Mouse (Mus musculus) liver, postnatal 0 days (tissue): Measurements from ENCODE around the gene Vars. TPM values are rescaled to one million over a fixed set of nuclear protein-coding genes. Genes with fewer than 3 reads are reported as not detected.
"Not testable (repeated sequence)": the region's sequence is repeated elsewhere in the genome, so short reads cannot be mapped to it uniquely, and the experiment has no call there.

ENCODE experiments used
- ATAC-seq: fragments of 200-750 bp; cut with Nextera tagmentation; 2 replicates; pipeline ENCODE4 v1.8.0; 2017; ENCODE audit warnings: mild to moderate bottlenecking, moderate library complexity
- DNase-seq: peaks from one replicate; pipeline ENCODE4 v3.0.0-alpha.2; 2016
- H3K27ac ChIP-seq: fragments of 300-500 bp; sonication (generic); 2 replicates; pipeline ENCODE4 v1.5.1; 2014; ENCODE audit warnings: antibody characterized with exemption, moderate library complexity, mild to moderate bottlenecking, low read depth
- H3K27me3 ChIP-seq: fragments of 300-500 bp; sonication (generic); 2 replicates; pipeline ENCODE4 v1.6.1; 2014; ENCODE audit warnings: low read length, control low read depth, mixed read lengths; ENCODE audit not compliant: insufficient read depth
- H3K36me3 ChIP-seq: fragments of 300-500 bp; sonication (generic); replicated peaks from 2 replicates; pipeline ENCODE4 v1.6.1; 2014; ENCODE audit warnings: mild to moderate bottlenecking, control low read depth, low read length, moderate library complexity, mixed read lengths; ENCODE audit not compliant: insufficient read depth
- H3K4me1 ChIP-seq: fragments of 300-500 bp; sonication (generic); 2 replicates; pipeline ENCODE4 v1.6.1; 2014; ENCODE audit warnings: antibody characterized with exemption, mild to moderate bottlenecking, control low read depth; ENCODE audit not compliant: insufficient read depth
- H3K4me2 ChIP-seq: fragments of 300-500 bp; sonication (generic); 2 replicates; pipeline ENCODE4 v1.6.1; 2014; ENCODE audit warnings: low read depth, mild to moderate bottlenecking, low read length, moderate library complexity, mixed read lengths
- H3K4me3 ChIP-seq: fragments of 300-500 bp; sonication (generic); 2 replicates; pipeline ENCODE4 v1.5.1; 2014; ENCODE audit warnings: low read depth, low read length
- H3K9ac ChIP-seq: fragments of 300-500 bp; sonication (generic); replicated peaks from 2 replicates; pipeline ENCODE4 v1.6.1; 2014; ENCODE audit warnings: mild to moderate bottlenecking, moderate library complexity
- H3K9me3 ChIP-seq: fragments of 300-500 bp; sonication (generic); 2 replicates; pipeline ENCODE4 v1.6.1; 2016; ENCODE audit warnings: mild to moderate bottlenecking, control low read depth, low read length, mixed read lengths
- CTCF ChIP-seq: sonication (generic); IDR thresholded peaks from 2 replicates; pipeline ENCODE4 v1.5.1; 2016; ENCODE audit warnings: antibody characterized with exemption, low read depth
- EP300 ChIP-seq: IDR thresholded peaks from 2 replicates; pipeline ENCODE4 v1.6.1; 2016; ENCODE audit warnings: antibody characterized with exemption, low read depth, mild to moderate bottlenecking
- WGBS: fragments of 180-500 bp; shearing (Covaris S2); extraction: QIAGEN DNeasy Blood & Tissue Kit; methylation state at CpG from one replicate; pipeline ENCODE4 v1.1.7; 2014; ENCODE audit not compliant: insufficient replicate concordance; 5-methylcytosine and 5-hydroxymethylcytosine counted together
- polyA plus RNA-seq: library from polyadenylated mRNA; unstranded; fragments of >200 nt; fragmentation: Nextera tagmentation; extraction: Ambion mirVana; gene quantifications from 2 replicates; pipeline ENCODE4 v1.2.1, GENCODE M21; 2015

The Vars gene
- polyA plus RNA-seq, 1 experiment from 2014 or later, result 43.8 TPM

GRCm38 (mm10) chr17:34972069-34972749 lies 28.6 kb upstream of the Vars start, which contains the start of the genes Hspa1a and Hspa1l:
Hspa1a (minus strand) TSS chr17:34972156.
Hspa1l (plus strand) TSS chr17:34972703.
- not testable (repeated sequence) for H3K9ac ChIP-seq, H3K4me1 ChIP-seq, H3K36me3 ChIP-seq, H3K9me3 ChIP-seq, H3K27ac ChIP-seq
- under 1% methylated on average over 25 of the region's 33 CpGs for WGBS
- Histone ChIP-seq H3K4me2 (peak within 1 kb of the TSS; percentile 67), H3K4me3 (peak within 1 kb of the TSS; percentile 24), H3K27me3 (peaks cover 24% of the 10 kb centered on the region)
- DNase-seq, result peak; percentile 69
- peak; percentile 87 for ATAC-seq

- Histone ChIP-seq H3K27ac (peak overlapping the region; percentile 39; the same call in 1 of the 2 replicates), H3K36me3 (no peaks in the 10 kb centered on the region), H3K4me3 (no peak overlapping the region), H3K4me2 (no peak overlapping the region), H3K4me1 (peaks cover 14% of the 10 kb centered on the region), H3K9me3 (no peaks in the 10 kb centered on the region), H3K27me3 (peaks cover 5% of the 10 kb centered on the region; the same call in 1 of the 2 replicates), H3K9ac (no peak overlapping the region)
- no peak; the same call in 1 of the 2 replicates for ATAC-seq
- no peak for DNase-seq
- WGBS, result 70% methylated on average over 3 of the region's 3 CpGs
- no peak for TF ChIP-seq CTCF
- TF ChIP-seq EP300, result no peak
Observed at GRCm38 (mm10) chr17:34975581-34976492, 24.9 kb upstream of the Vars start.

- peaks cover 19% of the 10 kb centered on the region for H3K4me1 ChIP-seq
- no peak overlapping the region for H3K9ac ChIP-seq
- 92% methylated on average over 20 of the region's 20 CpGs for WGBS
- no peak overlapping the region for H3K27ac ChIP-seq
- no peak overlapping the region for H3K4me2 ChIP-seq
- H3K36me3 ChIP-seq, result no peaks in the 10 kb centered on the region
- peaks cover 5% of the 10 kb centered on the region; the same call in 1 of the 2 replicates for H3K27me3 ChIP-seq
- no peak for TF ChIP-seq EP300
- no peak for TF ChIP-seq CTCF
- DNase-seq (no peak), ATAC-seq (no peak)
- H3K4me3 ChIP-seq, result no peak overlapping the region
- no peaks in the 10 kb centered on the region for H3K9me3 ChIP-seq
Observed at GRCm38 (mm10) chr17:34977000-34977399, 23.8 kb upstream of the Vars start.

GRCm38 (mm10) chr17:34978239-34978638 lies 22.5 kb upstream of the Vars start:
- TF ChIP-seq CTCF, result no peak
- no peak for TF ChIP-seq EP300
- DNase-seq, result no peak

GRCm38 (mm10) chr17:34979631-34980030 lies 21.2 kb upstream of the Vars start:
- DNase-seq (no peak), ATAC-seq (peak; percentile 40)
- Histone ChIP-seq H3K4me2 (0 out of 2 replicates have a peak overlapping the region, but pooled peaks have one; percentile 81), H3K27ac (peak overlapping the region; percentile 71), H3K9ac (no peak overlapping the region), H3K27me3 (no peaks in the 10 kb centered on the region), H3K4me3 (no peak overlapping the region), H3K4me1 (peaks cover 15% of the 10 kb centered on the region), H3K36me3 (no peaks in the 10 kb centered on the region), H3K9me3 (no peaks in the 10 kb centered on the region)
- 61% methylated on average over 4 of the region's 4 CpGs for WGBS
- peak; percentile 61 for TF ChIP-seq EP300
- TF ChIP-seq CTCF, result no peak

More at GRCm38 (mm10) chr17:34978239-34978638, 22.5 kb upstream of the Vars start:
- no peak for ATAC-seq
- 89% methylated on average over 27 of the region's 27 CpGs for WGBS
- H3K9ac ChIP-seq, result no peak overlapping the region
- no peaks in the 10 kb centered on the region for H3K9me3 ChIP-seq
- H3K4me1 ChIP-seq, result peaks cover 15% of the 10 kb centered on the region
- H3K4me3 ChIP-seq, result no peak overlapping the region
- no peak overlapping the region for H3K27ac ChIP-seq
- H3K36me3 ChIP-seq, result no peaks in the 10 kb centered on the region
- H3K27me3 ChIP-seq, result no peaks in the 10 kb centered on the region
- no peak overlapping the region for H3K4me2 ChIP-seq

GRCm38 (mm10) chr17:34980655-34981054 lies 20.1 kb upstream of the Vars start:
- no peaks in the 10 kb centered on the region for H3K27me3 ChIP-seq
- peak; percentile 82 for TF ChIP-seq CTCF
- TF ChIP-seq EP300, result no peak
- DNase-seq (no peak), ATAC-seq (no peak)
- peak overlapping the region; percentile 80 for H3K9ac ChIP-seq
- H3K4me2 ChIP-seq, result peak overlapping the region; percentile 81
- peak overlapping the region; percentile 91 for H3K27ac ChIP-seq
- peaks cover 3% of the 10 kb centered on the region for H3K36me3 ChIP-seq
- H3K4me3 ChIP-seq, result peak overlapping the region; percentile 71
- peaks cover 15% of the 10 kb centered on the region for H3K4me1 ChIP-seq
- WGBS, result 14% methylated on average over 2 of the region's 2 CpGs
- no peaks in the 10 kb centered on the region for H3K9me3 ChIP-seq
